Mouse (Mus musculus): ENCODE measurements around the gene Rnf24. TPM values are rescaled to one million over a fixed set of nuclear protein-coding genes. Genes with fewer than 3 reads are reported as not detected.

Gene Rnf24
- polyA plus RNA-seq, 1 experiment: 1.2 TPM

DNA sequence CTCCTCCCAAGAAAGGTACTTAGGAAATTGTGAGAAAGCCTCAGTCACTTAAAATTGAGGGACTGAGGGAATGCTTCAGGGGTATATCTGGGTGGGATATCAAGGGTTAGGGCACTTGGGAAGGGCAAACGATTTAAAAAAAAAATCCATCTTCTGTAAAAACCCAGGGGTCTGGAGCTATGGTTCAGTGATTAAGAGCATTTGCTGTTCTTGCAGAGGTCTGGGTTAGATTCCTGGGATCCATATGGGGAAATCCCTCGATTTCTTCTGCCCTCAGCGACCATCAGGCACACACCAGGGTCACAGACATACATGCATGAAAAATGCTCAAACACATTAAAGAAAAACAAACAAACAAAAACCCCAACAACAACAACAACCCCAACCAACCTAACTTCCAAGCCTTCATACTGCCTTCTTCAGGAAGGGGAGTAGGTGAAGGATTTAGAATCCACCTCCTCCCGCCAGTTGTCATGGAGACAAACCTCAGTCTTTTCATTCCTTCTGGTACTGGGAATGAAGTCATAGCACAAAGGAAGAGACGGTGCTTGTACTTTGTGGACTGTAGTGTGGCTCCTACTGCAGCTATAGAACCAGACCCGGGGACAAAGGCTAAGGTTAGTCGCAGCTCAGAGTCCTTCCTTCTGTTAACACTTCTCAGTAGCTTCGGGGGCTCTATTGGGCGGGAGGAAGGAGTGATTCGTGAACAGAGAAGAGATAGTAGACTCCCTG, 91.0 kb downstream of the Rnf24 start:
- H3K27ac ChIP-seq (ENCODE audit: insufficient read depth, low read length): peak overlapping the region; percentile 77
- WGBS: 14% methylated on average over 10 of the region's 10 CpGs
- H3K27me3 ChIP-seq (ENCODE audit: control insufficient read depth, insufficient read depth, low read length): no peaks in the 10 kb centered on the region
- H3K4me3 ChIP-seq (ENCODE audit: extremely low read depth, insufficient read depth, insufficient read length): peak overlapping the region; percentile 70
- no peak for DNase-seq (ENCODE audit: low read depth in 1 of 2, low spot score in 2 of 2)
- 0 out of 2 replicates have a peak, but pooled peaks cover 2% of the 10 kb centered on the region for H3K4me1 ChIP-seq (ENCODE audit: control insufficient read depth, insufficient read depth, insufficient read length)
- H3K36me3 ChIP-seq (ENCODE audit: control insufficient read depth, insufficient read depth, low read length): no peaks in the 10 kb centered on the region
- TF ChIP-seq CTCF (IDR thresholded peaks at IDR 0.05; ENCODE audit: extremely low read depth, insufficient read depth, insufficient read length, insufficient replicate concordance) (no peak), POLR2A (IDR thresholded peaks at IDR 0.05; ENCODE audit: low read depth, low read length) (no peak)

- H3K36me3 ChIP-seq (ENCODE audit: control insufficient read depth, insufficient read depth, low read length): no peaks in the 10 kb centered on the region
- H3K27ac ChIP-seq (ENCODE audit: insufficient read depth, low read length): no peak overlapping the region
- 86% methylated on average over 9 of the region's 9 CpGs for WGBS
- no peak for DNase-seq (ENCODE audit: low read depth in 1 of 2, low spot score in 2 of 2)
- TF ChIP-seq CTCF (IDR thresholded peaks at IDR 0.05; ENCODE audit: extremely low read depth, insufficient read depth, insufficient read length, insufficient replicate concordance) (no peak), POLR2A (IDR thresholded peaks at IDR 0.05; ENCODE audit: low read depth, low read length) (no peak)
- no peaks in the 10 kb centered on the region for H3K27me3 ChIP-seq (ENCODE audit: control insufficient read depth, insufficient read depth, low read length)
- 0 out of 2 replicates have a peak, but pooled peaks cover 2% of the 10 kb centered on the region for H3K4me1 ChIP-seq (ENCODE audit: control insufficient read depth, insufficient read depth, insufficient read length)
- H3K4me3 ChIP-seq (ENCODE audit: extremely low read depth, insufficient read depth, insufficient read length): no peak overlapping the region
These were observed 92.0 kb downstream of the Rnf24 start for GRCm38 (mm10) chr2:131260544-131261307.

DNA sequence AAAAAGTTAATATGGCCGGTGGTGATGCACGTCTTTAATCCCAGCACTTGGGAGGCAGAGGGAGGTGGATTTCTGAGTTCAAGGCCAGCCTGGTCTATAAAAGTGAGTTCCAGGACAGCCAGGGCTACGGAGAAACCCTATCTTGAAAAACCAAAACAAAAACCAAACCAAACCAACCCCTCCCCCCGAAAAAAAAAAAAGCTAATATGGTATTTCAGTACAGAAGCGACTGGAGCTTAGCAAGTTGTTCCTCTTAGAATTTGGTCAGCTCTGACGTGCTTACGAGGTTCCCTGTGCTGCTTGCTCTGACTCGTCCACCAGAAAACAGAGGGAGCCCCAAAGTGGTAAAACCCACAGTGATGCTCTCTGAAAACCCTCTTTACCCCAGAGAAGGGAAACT, 94.0 kb downstream of the Rnf24 start:
- Histone ChIP-seq H3K4me1 (ENCODE audit: control insufficient read depth, insufficient read depth, insufficient read length) (no peaks in the 10 kb centered on the region), H3K36me3 (ENCODE audit: control insufficient read depth, insufficient read depth, low read length) (no peaks in the 10 kb centered on the region), H3K4me3 (ENCODE audit: extremely low read depth, insufficient read depth, insufficient read length) (no peak overlapping the region), H3K27ac (ENCODE audit: insufficient read depth, low read length) (no peak overlapping the region), H3K27me3 (ENCODE audit: control insufficient read depth, insufficient read depth, low read length) (no peaks in the 10 kb centered on the region)
- no peak for TF ChIP-seq CTCF (IDR thresholded peaks at IDR 0.05; ENCODE audit: extremely low read depth, insufficient read depth, insufficient read length, insufficient replicate concordance)
- TF ChIP-seq POLR2A (IDR thresholded peaks at IDR 0.05; ENCODE audit: low read depth, low read length): no peak
- DNase-seq (ENCODE audit: low read depth in 1 of 2, low spot score in 2 of 2): no peak
- 67% methylated on average over 8 of the region's 8 CpGs for WGBS

DNA sequence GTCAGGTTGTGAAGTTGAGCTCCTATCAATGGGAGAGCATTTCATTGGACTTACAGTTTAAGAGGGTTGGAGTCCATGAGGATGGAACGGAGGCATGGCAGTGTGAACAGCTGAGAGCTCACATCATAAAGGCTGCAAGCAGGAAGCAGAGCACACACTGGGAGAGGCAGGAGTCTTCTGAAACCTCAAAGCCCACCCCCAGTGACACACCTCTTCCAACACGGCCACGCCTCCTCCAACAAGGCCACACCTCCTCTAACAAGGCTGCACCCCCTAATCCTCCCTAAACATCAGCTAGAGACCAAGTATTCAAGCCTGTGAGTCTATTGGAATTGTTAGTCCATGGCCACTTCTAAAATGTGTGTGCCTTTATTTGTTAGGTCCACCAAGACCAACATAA, 97.0 kb downstream of the Rnf24 start:
- WGBS: 82% methylated on average over 3 of the region's 3 CpGs
- TF ChIP-seq POLR2A (IDR thresholded peaks at IDR 0.05; ENCODE audit: low read depth, low read length) (no peak), CTCF (IDR thresholded peaks at IDR 0.05; ENCODE audit: extremely low read depth, insufficient read depth, insufficient read length, insufficient replicate concordance) (no peak)
- Histone ChIP-seq H3K4me3 (ENCODE audit: extremely low read depth, insufficient read depth, insufficient read length) (no peak overlapping the region), H3K4me1 (ENCODE audit: control insufficient read depth, insufficient read depth, insufficient read length) (no peaks in the 10 kb centered on the region), H3K27me3 (ENCODE audit: control insufficient read depth, insufficient read depth, low read length) (no peaks in the 10 kb centered on the region), H3K36me3 (ENCODE audit: control insufficient read depth, insufficient read depth, low read length) (no peaks in the 10 kb centered on the region), H3K27ac (ENCODE audit: insufficient read depth, low read length) (no peak overlapping the region)
- DNase-seq (ENCODE audit: low read depth in 1 of 2, low spot score in 2 of 2): no peak

GRCm38 (mm10) chr2:131254329-131254713, 98.4 kb downstream of the Rnf24 start:
- H3K36me3 ChIP-seq (ENCODE audit: control insufficient read depth, insufficient read depth, low read length): no peaks in the 10 kb centered on the region
- H3K27ac ChIP-seq (ENCODE audit: insufficient read depth, low read length): no peak overlapping the region
- H3K4me1 ChIP-seq (ENCODE audit: control insufficient read depth, insufficient read depth, insufficient read length): no peaks in the 10 kb centered on the region
- TF ChIP-seq CTCF (IDR thresholded peaks at IDR 0.05; ENCODE audit: extremely low read depth, insufficient read depth, insufficient read length, insufficient replicate concordance) (no peak), POLR2A (IDR thresholded peaks at IDR 0.05; ENCODE audit: low read depth, low read length) (no peak)
- DNase-seq (ENCODE audit: low read depth in 1 of 2, low spot score in 2 of 2): no peak
- no peak overlapping the region for H3K4me3 ChIP-seq (ENCODE audit: extremely low read depth, insufficient read depth, insufficient read length)
- H3K27me3 ChIP-seq (ENCODE audit: control insufficient read depth, insufficient read depth, low read length): no peaks in the 10 kb centered on the region
- WGBS: 52% methylated on average over 2 of the region's 2 CpGs

DNA sequence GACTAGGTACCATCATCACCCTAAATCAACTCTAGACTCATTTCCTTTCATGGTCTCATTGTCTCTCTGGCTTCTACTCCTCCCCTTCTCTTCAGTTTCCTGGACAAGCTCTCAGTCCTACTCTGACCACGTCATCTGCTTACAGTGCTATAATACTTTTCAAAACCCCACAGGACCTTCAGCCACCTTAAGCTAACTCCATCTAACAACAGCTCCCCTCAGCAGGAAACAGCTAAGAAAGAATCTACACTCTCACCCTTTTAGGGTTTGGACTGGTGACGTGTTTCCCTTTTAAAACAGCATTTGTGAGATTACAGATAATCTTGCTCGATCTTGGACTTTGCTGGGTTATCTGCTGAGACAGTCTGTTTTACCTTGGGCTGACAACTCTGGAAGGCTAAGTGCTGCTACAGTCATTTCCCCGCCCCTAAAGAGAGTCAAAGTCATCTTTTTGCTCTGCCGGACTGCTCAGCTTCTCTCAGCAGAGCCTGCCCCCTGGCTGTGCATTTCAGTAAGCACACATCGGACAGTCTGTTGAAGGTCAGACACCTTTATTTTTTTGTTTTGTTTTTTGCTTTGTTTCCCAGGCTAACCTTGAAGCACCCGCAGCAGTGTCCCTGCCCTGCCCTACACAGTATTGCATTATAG, 98.9 kb downstream of the Rnf24 start:
- TF ChIP-seq POLR2A (IDR thresholded peaks at IDR 0.05; ENCODE audit: low read depth, low read length): no peak
- peak; percentile 86; the same call in 1 of the 2 replicates for TF ChIP-seq CTCF (IDR thresholded peaks at IDR 0.05; ENCODE audit: extremely low read depth, insufficient read depth, insufficient read length, insufficient replicate concordance)
- H3K36me3 ChIP-seq (ENCODE audit: control insufficient read depth, insufficient read depth, low read length): peaks cover 2% of the 10 kb centered on the region; the same call in 1 of the 2 replicates
- H3K27ac ChIP-seq (ENCODE audit: insufficient read depth, low read length): no peak overlapping the region
- peak; percentile 47 to 69 for DNase-seq (ENCODE audit: low read depth in 1 of 2, low spot score in 2 of 2)
- H3K27me3 ChIP-seq (ENCODE audit: control insufficient read depth, insufficient read depth, low read length): no peaks in the 10 kb centered on the region
- WGBS: 8% methylated on average over 7 of the region's 7 CpGs
- H3K4me1 ChIP-seq (ENCODE audit: control insufficient read depth, insufficient read depth, insufficient read length): no peaks in the 10 kb centered on the region
- H3K4me3 ChIP-seq (ENCODE audit: extremely low read depth, insufficient read depth, insufficient read length): no peak overlapping the region

Other genes with a start within 250 kb of the Rnf24 start
- 2.0 and 2.1 TPM in 2 replicates for gene Hspa12b, start 225.6 kb downstream of the Rnf24 start, polyA plus RNA-seq (2012; rRNA removed)
- not detected in 2 replicates for gene Gm11037, start 219.4 kb downstream of the Rnf24 start, polyA plus RNA-seq (2012; rRNA removed)
- 60.1 and 80.5 TPM in 2 replicates for gene 1700037H04Rik, start 192.8 kb downstream of the Rnf24 start, polyA plus RNA-seq (2012; rRNA removed)
- gene Cenpb, start 172.8 kb downstream of the Rnf24 start, polyA plus RNA-seq (2012; rRNA removed): 31.2 and 35.1 TPM in 2 replicates
- gene Cdc25b, start 165.9 kb downstream of the Rnf24 start, polyA plus RNA-seq (2012; rRNA removed): 85.6 and 103 TPM in 2 replicates
- gene Spef1, start 165.6 kb downstream of the Rnf24 start, polyA plus RNA-seq (2012; rRNA removed): 2.4 and 2.6 TPM in 2 replicates
- gene Ap5s1, start 145.8 kb downstream of the Rnf24 start, polyA plus RNA-seq (2012; rRNA removed): 24.3 and 41.3 TPM in 2 replicates
- gene Mavs, start 118.8 kb downstream of the Rnf24 start, polyA plus RNA-seq (2012; rRNA removed): 46.9 and 47.6 TPM in 2 replicates
- gene Pank2, start 90.4 kb downstream of the Rnf24 start, polyA plus RNA-seq (2012; rRNA removed): 10.7 and 11.8 TPM in 2 replicates
- 63.9 and 91.7 TPM in 2 replicates for gene Smox, start 138.6 kb upstream of the Rnf24 start, polyA plus RNA-seq (2012; rRNA removed)
- 10.0 and 11.8 TPM in 2 replicates for gene Adra1d, start 209.4 kb upstream of the Rnf24 start, polyA plus RNA-seq (2012; rRNA removed)

All from spleen, adult 2 months (tissue).